Mouse (Mus musculus): ENCODE results near the gene Bak1.
A peak's percentile ranks its signal among the peaks of the same experiment; 100 is the strongest.

The Bak1 gene

DNA sequence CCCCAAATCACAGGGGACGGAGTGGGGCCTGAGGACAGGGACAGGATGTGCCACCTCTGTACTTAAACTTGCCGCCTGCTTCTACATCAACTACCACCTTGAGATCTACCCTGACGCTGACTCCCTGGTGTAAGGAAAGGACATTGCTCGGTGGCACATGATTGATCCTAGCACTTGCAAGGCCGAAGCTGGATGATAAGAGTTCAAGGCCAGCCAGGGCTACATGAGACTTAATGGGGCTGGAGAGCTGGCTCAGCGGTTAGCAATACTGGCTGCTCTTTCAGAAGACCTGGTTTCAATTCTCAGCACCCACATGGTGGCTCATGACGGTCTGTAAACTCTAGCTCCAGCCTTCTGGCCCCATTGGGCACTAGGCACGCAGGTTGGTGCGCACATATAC, 7.1 kb downstream of the Bak1 start:
- ATAC-seq (ENCODE audit: low TSS enrichment), result no peak

DNA sequence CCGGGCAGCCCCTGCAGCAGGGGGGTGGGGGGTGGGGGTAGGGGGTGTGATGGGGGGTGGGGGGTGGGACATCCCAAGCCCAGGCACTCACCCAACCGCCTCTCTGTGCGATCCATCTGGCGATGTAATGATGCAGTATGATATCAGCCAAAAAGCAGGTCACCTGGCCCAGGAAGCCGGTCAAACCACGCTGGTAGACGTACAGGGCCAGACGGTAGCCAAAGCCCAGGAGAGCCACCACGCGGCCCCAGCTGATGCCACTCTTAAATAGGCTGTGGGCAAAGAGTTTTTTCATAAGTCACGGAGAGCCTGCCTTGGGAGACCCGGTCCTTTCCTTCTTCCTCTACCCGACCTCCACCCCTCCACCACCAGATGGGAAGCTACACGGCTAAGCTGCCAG, 7.7 kb downstream of the Bak1 start:
- ATAC-seq (ENCODE audit: low TSS enrichment), result no peak

DNA sequence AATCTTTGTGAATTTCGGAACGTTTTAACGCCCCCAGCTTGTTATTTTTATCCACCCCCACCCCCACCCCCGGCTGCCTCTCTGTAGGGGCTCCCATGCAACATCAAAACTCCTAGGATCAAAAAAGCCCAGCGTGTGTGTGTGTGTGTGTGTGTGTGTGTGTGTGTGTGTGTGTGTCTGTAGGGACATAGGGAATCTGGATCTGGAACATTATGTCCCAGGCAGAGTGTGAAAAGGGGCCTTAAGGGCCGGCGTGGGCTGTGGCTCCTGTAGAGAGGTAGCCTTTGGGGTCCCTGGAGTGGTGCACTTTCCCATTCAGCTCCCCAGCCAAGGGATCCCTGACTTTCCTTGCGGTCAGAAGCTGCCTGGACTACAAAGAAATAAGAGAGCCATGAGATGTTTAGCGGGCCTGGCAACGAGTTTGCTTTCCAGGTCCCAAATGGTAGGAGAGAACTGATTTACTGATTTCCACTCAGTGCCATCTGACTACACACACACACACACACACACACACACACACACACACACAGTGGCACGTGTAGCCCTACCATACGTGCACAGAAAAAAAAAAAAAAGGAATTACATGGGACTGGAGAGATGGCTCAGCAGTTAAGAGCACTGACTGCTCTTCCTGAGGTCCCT, 10.1 kb downstream of the Bak1 start:
- ATAC-seq (ENCODE audit: low TSS enrichment), result peak; percentile 12; the same call in 1 of the 2 replicates

DNA sequence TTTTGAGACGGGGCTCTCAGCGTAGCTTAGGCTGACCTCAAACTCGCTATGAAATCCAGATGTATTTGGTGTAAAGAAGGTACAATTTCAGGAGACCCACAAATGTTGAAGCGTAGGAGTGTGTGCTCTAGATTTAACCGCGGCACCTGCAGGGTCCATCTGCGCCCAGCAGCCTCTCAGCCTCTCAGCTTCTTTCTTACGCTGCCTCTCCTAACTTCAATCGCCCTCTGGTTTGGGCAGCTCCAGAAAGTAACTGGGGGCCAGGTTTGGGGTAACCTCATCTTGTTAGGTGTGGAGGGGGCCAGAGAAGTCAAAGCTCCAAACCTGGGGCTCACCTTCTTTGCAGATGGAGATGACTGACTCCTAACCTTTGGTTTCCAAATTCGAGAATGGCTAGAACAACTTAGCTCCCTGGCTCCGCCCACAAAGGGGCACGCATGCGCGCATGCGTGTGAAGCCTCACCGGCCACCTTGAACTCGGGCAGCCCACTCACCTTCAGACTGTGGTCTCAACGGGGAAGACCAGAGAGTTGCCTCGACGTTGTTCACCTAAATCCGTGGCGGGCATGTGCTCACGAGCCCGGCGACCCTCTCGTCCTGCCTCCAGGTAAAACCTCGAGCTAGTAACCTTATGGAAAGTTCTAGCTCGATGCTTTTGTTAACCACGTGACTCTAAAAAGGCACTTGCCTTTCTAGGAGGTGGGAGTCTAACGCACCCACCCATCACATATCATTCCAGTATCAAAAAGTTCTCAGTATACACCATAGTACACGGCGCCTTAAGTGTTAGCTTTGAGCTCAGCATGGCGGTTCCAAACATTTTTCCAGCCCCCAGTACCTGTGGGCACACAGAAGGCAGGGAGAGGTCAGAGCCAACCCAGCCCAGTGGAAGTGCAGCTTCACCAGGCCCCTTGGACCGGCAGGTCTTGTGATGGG, 11.0 kb downstream of the Bak1 start:
- peak; percentile 36 for ATAC-seq (ENCODE audit: low TSS enrichment)

DNA sequence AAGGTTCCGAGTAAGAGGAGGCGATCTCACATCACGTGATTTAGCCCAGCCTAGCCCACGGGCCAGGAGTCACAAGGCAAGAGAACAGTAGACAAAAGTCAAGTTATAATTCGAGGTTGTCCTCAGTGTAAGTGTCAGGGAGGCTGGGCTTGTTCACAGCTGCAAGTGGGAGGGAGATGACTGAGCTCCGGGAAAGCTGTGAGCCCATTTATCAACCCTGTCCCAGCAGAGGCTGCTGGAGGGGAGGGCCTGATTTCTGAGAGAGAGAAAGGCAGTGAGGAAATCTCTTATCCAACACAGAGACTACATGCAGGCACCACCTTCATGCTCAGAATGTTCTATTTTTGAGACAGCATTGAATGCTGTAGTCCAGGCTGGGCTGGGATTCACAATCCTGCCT, 15.9 kb downstream of the Bak1 start:
- peak; percentile 76 for ATAC-seq (ENCODE audit: low TSS enrichment)

DNA sequence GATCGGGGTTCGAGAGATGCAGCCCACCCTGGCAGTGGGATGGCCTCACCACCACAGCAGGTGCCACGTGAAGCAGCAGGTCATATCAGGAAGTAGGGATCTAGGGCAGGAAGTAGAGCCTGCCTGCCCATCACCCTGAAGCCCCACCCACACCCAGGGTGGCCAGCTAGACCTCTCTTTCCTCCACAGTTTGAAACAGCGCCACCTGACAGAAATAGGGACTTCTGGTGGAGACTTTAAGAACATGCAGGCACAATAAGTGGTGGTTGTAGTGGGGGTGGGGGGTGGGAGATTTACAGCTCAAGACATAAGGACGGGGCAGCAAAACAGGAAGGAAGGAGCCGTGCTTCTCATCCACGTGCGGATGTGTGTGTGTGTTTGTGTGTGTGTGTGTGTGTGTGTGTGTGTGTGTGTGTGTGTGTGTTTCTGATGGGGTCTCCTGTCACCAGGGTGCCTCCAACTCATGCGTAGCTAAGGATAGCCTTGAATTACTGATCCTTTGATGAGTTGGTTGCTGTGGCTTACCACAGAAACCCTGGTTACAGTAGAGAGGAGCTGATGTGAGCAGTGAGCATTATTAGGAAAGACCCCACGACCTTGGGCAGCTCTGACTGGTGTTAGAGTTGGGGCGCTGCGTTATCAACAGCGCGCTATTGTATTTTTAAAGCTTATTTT, 16.7 kb downstream of the Bak1 start:
- ATAC-seq (ENCODE audit: low TSS enrichment), result peak; percentile 39; the same call in 1 of the 2 replicates

DNA sequence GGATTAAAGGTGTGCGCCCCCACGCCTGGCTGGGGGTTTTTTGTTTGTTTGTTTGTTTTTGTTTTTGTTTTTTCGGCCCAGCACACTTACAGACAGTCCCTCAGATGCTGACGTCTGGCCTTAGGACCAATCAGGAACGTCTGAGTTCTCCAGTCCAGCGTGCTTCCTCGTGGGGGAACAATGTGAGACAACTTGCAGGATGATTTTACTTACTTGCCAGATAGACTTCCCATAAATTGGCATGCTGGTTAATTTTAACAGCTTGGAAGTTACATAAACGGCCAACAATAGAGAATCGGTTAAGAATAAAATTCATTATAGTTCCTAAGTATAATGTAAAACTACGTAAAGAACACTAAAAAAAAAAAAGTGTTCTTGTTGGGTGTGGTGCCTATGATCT, 17.6 kb downstream of the Bak1 start:
- ATAC-seq (ENCODE audit: low TSS enrichment), result peak; percentile 20

DNA sequence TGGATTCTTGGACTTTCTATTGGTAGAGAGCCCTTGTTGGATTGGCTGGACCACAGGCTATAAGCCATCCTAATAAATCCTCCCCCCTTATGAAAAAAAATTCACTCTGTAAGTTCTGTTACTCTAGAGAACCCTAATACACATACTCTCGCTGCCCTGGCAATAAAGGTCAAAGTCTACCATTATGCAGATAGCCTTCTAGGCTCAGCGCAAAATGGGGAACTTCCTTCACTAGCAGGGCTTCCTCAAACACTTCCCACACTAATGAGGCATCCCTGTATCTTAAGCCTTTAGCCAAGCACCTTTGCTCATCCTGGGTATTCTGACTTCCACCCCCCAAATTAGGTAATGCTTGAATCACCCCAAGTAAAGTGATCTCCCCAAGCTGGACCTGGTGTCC, 20.5 kb downstream of the Bak1 start:
- ATAC-seq (ENCODE audit: low TSS enrichment), result no peak

DNA sequence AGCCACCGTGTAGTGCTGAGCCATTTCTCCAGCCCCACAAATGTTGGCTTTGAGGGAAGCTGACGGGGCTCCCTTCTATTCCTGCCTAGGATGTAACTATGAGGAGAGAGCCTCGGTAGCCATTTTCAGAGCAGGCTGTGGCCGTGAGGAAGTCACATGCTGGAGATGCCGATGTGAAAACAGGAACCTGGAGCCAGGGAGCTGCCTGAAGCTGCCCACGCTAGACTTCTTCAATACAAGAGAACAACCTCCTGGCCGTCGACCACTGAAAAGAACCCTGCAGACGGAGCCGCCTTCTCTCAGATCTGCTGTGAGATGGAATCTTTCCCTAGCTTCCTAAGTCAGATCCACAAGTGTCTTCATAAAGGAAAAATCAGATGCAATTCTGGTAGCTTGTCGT, 23.2 kb downstream of the Bak1 start:
- peak; percentile 56 for ATAC-seq (ENCODE audit: low TSS enrichment)

DNA sequence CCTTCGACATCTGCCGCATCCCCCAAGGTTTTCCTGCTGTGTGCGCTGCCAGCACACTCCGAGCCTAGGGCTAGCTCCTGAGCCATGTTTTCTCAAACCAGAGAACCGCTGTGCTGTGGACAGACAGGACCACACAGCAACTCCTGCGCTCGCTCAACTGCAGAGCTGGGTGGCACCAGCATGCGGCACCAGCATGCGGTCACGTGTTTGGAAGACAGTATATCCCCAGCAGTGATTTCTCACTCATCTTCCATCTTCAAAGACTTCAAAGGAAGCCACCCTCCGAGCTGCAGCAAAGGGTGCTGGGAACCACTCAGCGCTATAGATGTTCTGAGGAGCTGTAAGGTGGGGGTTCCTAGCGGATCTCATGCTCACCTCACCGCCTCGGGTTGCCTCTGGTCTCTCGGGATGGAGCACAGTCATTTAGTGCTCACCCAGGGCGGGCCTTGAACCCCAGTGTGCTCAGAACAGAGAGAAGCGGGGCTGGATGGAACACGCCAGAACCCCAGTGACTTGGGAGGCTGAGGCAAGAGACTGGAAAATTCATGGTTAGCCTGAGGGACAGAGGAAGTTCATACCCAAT, 23.8 kb downstream of the Bak1 start:
- ATAC-seq (ENCODE audit: low TSS enrichment), result no peak

DNA sequence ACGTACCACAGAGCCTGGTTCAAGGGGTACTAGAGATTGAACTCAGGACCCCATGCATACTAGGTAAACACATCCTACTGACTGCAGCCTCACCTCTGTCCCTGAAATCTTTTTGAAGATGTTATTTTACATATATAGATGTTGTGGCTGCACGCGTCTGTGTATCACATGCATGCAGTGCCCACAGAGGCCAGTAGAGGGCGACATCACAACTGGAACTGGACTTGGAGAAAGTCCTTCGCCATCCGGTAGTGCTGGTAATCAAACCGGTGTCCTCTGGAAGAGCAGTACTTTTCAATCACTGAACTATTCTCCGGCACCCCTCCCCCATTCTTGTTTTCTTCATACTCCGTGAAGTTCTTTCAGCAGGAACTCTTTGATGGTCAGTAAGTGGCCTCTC, 24.4 kb downstream of the Bak1 start:
- no peak for ATAC-seq (ENCODE audit: low TSS enrichment)

DNA sequence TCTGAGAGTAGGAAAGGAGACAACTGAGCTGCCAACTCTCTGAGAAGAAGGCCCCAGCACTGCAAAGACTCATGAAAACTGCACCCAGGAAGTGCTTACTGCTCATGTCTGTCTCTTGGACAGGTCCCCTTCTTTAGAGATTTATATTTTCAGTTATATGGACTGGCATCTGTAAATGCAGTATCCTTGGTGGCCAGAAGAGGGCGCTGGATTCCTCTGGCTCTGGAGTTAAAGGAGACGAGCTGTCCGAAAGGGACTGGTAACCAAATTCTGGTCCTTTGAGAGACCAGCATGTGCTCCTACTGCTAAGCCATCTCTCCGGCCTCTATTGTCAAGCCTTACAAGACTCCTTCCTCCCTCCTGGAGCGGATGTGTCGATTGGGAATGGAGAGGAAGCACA, 26.9 kb downstream of the Bak1 start:
- no peak for ATAC-seq (ENCODE audit: low TSS enrichment)

DNA sequence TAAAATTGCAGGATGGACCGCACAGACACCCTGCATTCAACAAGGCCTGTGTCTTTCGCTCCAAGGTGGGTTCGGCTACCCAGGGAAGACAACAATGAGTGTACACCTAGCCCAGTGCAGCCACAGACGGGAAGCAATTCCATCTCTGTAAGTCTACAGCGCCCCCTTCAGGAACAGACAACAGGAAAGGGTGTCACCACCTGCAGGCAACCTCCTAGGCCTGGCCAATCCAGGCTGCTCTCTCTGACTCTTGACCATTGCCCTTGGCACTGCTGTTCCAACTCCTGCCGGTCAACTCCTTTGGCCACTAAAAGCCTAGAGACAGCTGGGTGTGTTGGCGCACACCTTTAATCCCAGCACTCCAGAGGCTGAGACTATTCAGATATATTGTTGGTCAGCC, 27.7 kb downstream of the Bak1 start:
- ATAC-seq (ENCODE audit: low TSS enrichment), result no peak

DNA sequence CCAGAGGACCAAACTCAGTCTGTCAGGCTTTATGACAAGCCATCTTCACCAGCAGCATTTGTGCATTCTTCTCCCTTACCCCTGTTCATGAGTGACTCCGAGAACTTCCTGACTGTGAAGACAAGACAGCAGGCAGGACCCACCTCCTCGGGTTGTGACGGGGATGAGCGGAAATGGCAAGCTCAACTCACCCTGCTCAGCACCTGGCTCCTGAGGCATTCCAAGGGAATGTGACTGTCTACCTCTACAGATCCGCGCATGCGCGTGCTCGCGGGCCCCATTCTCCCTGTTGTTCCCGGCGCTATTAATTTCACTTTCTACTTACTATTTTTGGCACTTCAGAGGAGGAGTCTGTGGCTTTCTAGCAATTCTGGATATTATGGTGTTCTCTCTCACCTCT, 28.8 kb downstream of the Bak1 start:
- peak; percentile 62; the same call in 1 of the 2 replicates for ATAC-seq (ENCODE audit: low TSS enrichment)

DNA sequence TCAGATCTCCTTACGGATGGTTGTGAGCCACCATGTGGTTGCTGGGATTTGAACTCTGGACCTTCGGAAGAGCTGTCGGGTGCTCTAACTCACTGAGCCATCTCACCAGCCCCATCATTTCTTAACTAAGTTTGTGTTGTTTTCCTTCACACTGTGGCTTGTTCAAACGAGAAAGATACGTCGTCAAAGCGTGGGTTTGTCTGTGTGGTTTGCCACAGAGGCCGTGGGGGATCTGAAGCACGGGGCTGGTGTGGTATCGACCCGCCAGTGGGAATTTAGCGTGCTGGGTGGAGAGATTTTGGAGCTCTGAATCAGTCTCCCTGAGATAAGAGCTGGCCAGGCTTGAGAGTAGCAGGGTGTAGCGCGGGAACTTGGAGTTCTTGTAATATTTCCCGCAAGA, 30.5 kb downstream of the Bak1 start:
- ATAC-seq (ENCODE audit: low TSS enrichment), result no peak

DNA sequence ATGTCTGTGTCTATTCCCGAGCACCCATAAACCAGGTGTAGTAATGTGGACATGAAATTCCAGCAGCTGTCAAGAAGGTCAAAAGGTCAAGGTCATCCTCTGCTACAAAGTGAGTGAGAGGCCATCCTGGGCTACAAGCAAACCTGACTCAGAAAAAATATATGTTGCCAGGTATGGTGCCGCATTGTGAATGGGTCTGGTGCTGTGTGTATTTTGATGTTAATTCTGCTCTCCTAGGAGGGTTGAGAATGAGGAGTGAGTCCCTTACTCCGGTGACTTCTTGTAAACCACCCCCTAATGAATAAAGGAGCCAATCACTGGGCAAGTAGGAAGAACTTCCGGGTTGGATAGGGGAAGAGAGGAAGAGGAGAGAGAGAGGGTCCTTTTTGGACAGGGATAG, 31.1 kb downstream of the Bak1 start:
- no peak for ATAC-seq (ENCODE audit: low TSS enrichment)

DNA sequence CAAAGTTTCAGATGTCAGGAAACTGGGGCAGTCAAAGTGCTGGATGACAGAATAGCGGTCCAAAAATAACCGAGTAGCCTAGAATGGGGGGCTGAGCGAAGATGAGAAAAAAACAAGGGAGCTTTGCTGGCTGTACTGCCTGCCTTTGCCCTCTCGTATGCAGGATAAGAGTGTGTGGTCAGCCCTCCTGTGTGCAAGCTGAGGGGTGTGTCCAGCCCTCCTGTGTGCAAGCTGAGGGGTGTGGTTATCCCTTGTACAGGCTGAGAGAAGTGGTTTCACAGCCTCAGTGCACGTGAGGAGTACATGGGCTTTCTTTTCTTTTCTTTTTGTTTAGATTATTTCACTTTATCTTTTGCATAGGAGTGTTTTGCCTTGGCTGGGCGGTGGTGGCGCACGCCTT, 33.2 kb downstream of the Bak1 start:
- peak; percentile 31; the same call in 1 of the 2 replicates for ATAC-seq (ENCODE audit: low TSS enrichment)

DNA sequence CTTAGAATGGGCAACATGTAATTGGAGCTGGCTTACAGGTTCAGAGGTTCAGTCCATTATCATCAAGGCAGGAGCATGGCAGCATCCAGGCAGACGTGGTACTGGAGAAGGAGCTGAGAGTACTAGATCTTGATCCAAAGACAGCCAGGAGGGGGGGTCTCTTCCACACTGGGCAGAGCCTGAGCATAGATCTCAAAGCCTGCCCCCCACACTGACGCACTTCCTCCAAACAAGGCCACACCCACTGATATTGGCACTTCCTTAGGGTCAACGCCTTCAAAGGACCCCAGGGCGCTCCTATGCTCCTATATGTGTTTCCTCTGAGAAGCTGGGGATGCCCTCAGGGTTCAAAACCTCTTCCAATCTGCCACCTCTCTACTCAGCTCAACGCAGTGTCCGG, 33.8 kb downstream of the Bak1 start:
- ATAC-seq (ENCODE audit: low TSS enrichment), result no peak

DNA sequence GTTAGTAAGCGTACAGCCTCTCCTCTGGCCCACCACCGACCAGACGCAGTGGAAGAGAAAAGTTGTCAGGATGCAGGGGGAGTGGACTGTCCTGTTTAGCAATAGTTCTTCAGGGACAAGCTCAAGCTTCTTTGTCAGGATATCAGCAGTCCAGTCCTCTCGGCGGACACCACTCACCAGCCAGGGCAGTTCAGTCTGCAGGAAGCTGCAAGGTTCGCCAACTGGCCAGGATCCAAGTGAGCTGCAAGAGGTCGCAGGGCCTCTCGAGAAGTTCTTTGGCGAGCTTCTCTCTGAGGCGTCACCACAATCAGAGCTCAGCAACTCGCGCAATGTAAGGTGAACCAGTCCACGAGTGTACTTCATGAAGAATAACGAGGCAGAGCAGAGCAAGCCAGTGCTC, 34.4 kb downstream of the Bak1 start:
- no peak for ATAC-seq (ENCODE audit: low TSS enrichment)

DNA sequence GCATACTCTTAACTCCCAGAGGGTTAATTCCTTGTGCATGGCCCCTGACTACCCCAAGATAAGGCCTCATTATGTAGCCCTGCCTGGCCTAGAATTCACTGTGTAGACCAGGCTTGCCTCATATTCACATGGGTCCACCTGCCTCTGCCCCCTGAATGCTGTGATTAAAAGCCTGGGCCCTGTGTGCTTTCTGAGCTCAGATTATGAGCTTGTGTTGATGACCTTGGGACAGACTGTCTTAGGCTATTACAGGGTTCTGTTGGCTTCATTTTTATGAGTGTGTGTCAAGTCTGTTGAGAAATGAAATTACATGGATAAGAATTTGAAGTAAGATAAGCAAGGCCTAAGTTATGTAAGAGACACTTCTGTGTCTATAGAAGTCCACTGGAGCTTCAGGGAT, 38.3 kb downstream of the Bak1 start:
- ATAC-seq (ENCODE audit: low TSS enrichment), result no peak

DNA sequence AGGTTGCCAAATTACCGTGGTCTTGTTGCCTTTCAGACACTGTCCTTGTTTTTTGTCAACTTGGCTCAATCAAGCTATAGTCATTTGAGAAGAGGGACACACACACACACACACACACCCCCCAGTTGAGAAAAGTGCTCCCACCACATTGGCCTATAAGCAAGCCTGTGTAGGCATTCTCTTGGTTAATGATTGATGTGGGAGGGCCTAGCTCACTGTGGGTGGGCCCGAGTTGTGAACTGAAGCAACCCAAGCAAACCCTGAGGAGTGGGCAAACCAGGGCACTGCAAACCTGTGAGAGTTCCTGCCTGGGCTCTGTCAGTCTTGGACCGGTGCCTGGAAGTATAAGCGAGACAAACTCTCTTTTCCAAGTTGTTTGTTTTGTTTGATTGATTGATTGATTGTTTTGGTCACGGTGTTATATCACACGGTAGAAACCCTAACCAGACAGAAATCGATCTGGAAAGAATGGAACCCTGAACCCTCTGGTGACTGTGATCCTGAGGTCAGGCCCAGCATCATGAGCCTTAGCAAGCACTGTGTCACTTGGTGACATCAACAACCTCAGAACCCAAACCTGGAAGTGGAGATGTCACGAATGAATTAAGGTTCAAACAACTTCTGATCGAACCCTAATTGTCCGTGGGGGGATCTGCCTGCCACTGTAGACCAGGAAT, 43.2 kb downstream of the Bak1 start:
- no peak for ATAC-seq (ENCODE audit: low TSS enrichment)

DNA sequence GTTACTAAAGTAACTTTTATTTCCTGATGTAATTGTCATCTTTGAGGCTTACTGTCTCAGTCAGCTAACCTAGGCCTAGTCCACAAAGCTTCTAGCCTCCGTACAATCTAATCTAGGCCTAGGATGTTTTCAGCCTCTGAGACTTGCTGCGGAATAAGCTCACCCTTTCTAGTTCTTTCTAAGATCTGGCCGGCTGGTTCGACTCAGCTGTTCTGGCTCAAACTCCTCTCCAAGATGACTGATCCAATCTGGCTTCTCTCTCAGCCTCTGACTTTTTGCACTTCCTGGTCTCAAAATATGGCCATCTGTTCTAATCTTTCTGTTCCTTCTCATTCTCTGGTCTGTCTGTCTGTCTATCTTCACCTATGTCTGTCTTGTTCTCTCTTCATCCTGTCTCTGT, 45.4 kb downstream of the Bak1 start:
- ATAC-seq (ENCODE audit: low TSS enrichment), result no peak
